Mouse (Mus musculus): ENCODE results near the gene Aoc3.

- TF ChIP-seq CTCF (IDR thresholded peaks at IDR 0.05; ENCODE audit: low read depth) (no peak), EP300 (optimal IDR thresholded peaks at IDR 0.05) (no peak)
Measured at GRCm38 (mm10) chr11:101315082-101315650, 15.2 kb upstream of the Aoc3 start.
